Mouse (Mus musculus) hindbrain, embryonic 11.5 days (tissue): Measurements from ENCODE around the gene Etv4. TPM values are rescaled to one million over a fixed set of nuclear protein-coding genes. Genes with fewer than 3 reads are reported as not detected.

ENCODE experiments used
- ATAC-seq: fragments of 200-750 bp; cut with Nextera tagmentation; 2 replicates; pipeline ENCODE4 v1.8.0; 2017; ENCODE audit warnings: mild to moderate bottlenecking, moderate TSS enrichment, moderate library complexity; ENCODE audit not compliant: low FRiP score
- DNase-seq: peaks from one replicate; pipeline ENCODE4 v3.0.0-alpha.2; 2015; ENCODE audit warnings: low spot score
- H3K27ac ChIP-seq: fragments of 300-500 bp; sonication (generic); 2 replicates; pipeline ENCODE4 v1.5.1; 2014; ENCODE audit warnings: mild to moderate bottlenecking, low read depth, low read length
- H3K27me3 ChIP-seq: fragments of 300-500 bp; sonication (generic); 2 replicates; pipeline ENCODE4 v1.6.1; 2014; ENCODE audit warnings: mild to moderate bottlenecking, low read length, moderate library complexity, mixed read lengths; ENCODE audit not compliant: control insufficient read depth, insufficient read depth
- H3K36me3 ChIP-seq: fragments of 300-500 bp; sonication (generic); 2 replicates; pipeline ENCODE4 v1.6.1; 2014; ENCODE audit warnings: mild to moderate bottlenecking, low read length, moderate library complexity, mixed read lengths; ENCODE audit not compliant: control insufficient read depth, insufficient read depth
- H3K4me1 ChIP-seq: fragments of 300-500 bp; sonication (generic); replicated peaks from 2 replicates; pipeline ENCODE4 v1.6.1; 2014; ENCODE audit warnings: low read length, mixed read lengths; ENCODE audit not compliant: control insufficient read depth, insufficient read depth
- H3K4me2 ChIP-seq: fragments of 300-500 bp; sonication (generic); replicated peaks from 2 replicates; pipeline ENCODE4 v1.6.1; 2014; ENCODE audit warnings: mild to moderate bottlenecking, low read depth, low read length
- H3K4me3 ChIP-seq: fragments of 300-500 bp; sonication (generic); 2 replicates; pipeline ENCODE4 v1.5.1; 2014; ENCODE audit warnings: low read depth, low read length
- H3K9ac ChIP-seq: fragments of 300-500 bp; sonication (generic); 2 replicates; pipeline ENCODE4 v1.6.1; 2014; ENCODE audit warnings: low read depth, low read length
- H3K9me3 ChIP-seq: fragments of 300-500 bp; sonication (generic); 2 replicates; pipeline ENCODE4 v1.6.1; 2016; ENCODE audit warnings: low read length; ENCODE audit not compliant: control insufficient read depth
- WGBS: fragments of 180-500 bp; shearing (Covaris S2); extraction: QIAGEN DNeasy Blood & Tissue Kit; methylation state at CpG from one replicate; pipeline ENCODE4 v1.1.7; 2014; 5-methylcytosine and 5-hydroxymethylcytosine counted together
- polyA plus RNA-seq: library from polyadenylated mRNA; unstranded; fragments of >200 nt; fragmentation: Nextera tagmentation; extraction: Ambion mirVana; gene quantifications from 2 replicates; pipeline ENCODE4 v1.2.1, GENCODE M21; 2014

The Etv4 gene
- polyA plus RNA-seq, 1 experiment from 2014 or later = 4.6 TPM

GRCm38 (mm10) chr11:101763723-101764122, 21.4 kb downstream of the Etv4 start:
- Histone ChIP-seq H3K9me3 (no peaks in the 10 kb centered on the region), H3K27ac (no peak overlapping the region), H3K4me2 (no peak overlapping the region), H3K4me1 (no peaks in the 10 kb centered on the region), H3K4me3 (no peak overlapping the region), H3K27me3 (no peaks in the 10 kb centered on the region), H3K36me3 (peaks cover 9% of the 10 kb centered on the region; the same call in 1 of the 2 replicates), H3K9ac (no peak overlapping the region)
- DNase-seq = peak; percentile 78
- no peak for ATAC-seq
- 65% methylated on average over 7 of the region's 7 CpGs for WGBS

GRCm38 (mm10) chr11:101759530-101759929, 25.6 kb downstream of the Etv4 start:
- H3K36me3 ChIP-seq = peaks cover 14% of the 10 kb centered on the region
- H3K4me2 ChIP-seq = no peak overlapping the region
- no peaks in the 10 kb centered on the region for H3K27me3 ChIP-seq
- no peak overlapping the region for H3K4me3 ChIP-seq
- no peaks in the 10 kb centered on the region for H3K4me1 ChIP-seq
- no peak for ATAC-seq
- DNase-seq = no peak
- no peaks in the 10 kb centered on the region for H3K9me3 ChIP-seq
- WGBS = 93% methylated on average over 3 of the region's 3 CpGs
- H3K27ac ChIP-seq = no peak overlapping the region
- no peak overlapping the region for H3K9ac ChIP-seq

- H3K9me3 ChIP-seq = no peaks in the 10 kb centered on the region
- 85% methylated on average over 5 of the region's 5 CpGs for WGBS
- no peak overlapping the region for H3K9ac ChIP-seq
- no peaks in the 10 kb centered on the region for H3K27me3 ChIP-seq
- peaks cover 8% of the 10 kb centered on the region for H3K36me3 ChIP-seq
- no peak overlapping the region for H3K27ac ChIP-seq
- ATAC-seq (no peak), DNase-seq (no peak)
- H3K4me3 ChIP-seq = no peak overlapping the region
- no peaks in the 10 kb centered on the region for H3K4me1 ChIP-seq
- H3K4me2 ChIP-seq = no peak overlapping the region
Observed at GRCm38 (mm10) chr11:101758431-101758830, 26.7 kb downstream of the Etv4 start.

- Histone ChIP-seq H3K4me2 (no peak overlapping the region), H3K4me1 (no peaks in the 10 kb centered on the region), H3K27me3 (no peaks in the 10 kb centered on the region), H3K36me3 (peaks cover 11% of the 10 kb centered on the region), H3K9me3 (no peaks in the 10 kb centered on the region), H3K4me3 (no peak overlapping the region), H3K9ac (no peak overlapping the region), H3K27ac (no peak overlapping the region)
- DNase-seq (no peak), ATAC-seq (no peak)
- WGBS = 92% methylated on average over 8 of the region's 8 CpGs
Observed at GRCm38 (mm10) chr11:101757366-101757765, 27.8 kb downstream of the Etv4 start.

DNA sequence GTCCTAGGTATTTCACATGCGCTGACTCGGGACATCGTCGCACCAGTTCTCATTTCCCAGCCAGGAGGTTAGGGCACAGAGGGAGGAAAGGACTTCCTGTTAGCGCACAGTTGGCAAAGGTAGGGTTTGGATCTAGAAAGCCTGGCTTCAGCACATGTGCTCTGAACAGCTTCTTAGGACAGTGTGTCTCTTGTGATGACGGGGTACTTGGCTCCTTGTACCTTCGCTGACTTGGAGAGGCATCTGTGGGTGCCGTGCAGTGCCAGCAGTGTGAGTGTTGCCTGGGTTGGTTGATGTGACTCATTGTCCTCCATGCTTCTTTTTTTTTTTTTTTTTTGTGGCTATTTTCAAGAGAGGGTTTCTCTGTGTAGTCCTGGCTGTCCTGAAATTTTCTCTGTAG, 28.6 kb downstream of the Etv4 start:
- no peak for ATAC-seq
- H3K9ac ChIP-seq = no peak overlapping the region
- H3K27ac ChIP-seq = no peak overlapping the region

GRCm38 (mm10) chr11:101733596-101733995, 51.6 kb downstream of the Etv4 start:
- ATAC-seq = no peak
- no peaks in the 10 kb centered on the region for H3K4me1 ChIP-seq
- H3K27me3 ChIP-seq = no peaks in the 10 kb centered on the region
- H3K9me3 ChIP-seq = no peaks in the 10 kb centered on the region
- H3K4me2 ChIP-seq = peak overlapping the region; percentile 55
- peak overlapping the region; percentile 63 for H3K4me3 ChIP-seq
- 40% methylated on average over 9 of the region's 9 CpGs for WGBS
- peak overlapping the region; percentile 60 for H3K9ac ChIP-seq
- peaks cover 5% of the 10 kb centered on the region; the same call in 1 of the 2 replicates for H3K36me3 ChIP-seq
- H3K27ac ChIP-seq = no peak overlapping the region
- no peak for DNase-seq

More for the DNA sequence above, 28.6 kb downstream of the Etv4 start:
- Histone ChIP-seq H3K36me3 (peaks cover 9% of the 10 kb centered on the region), H3K9me3 (no peaks in the 10 kb centered on the region), H3K4me3 (no peak overlapping the region), H3K4me1 (no peaks in the 10 kb centered on the region), H3K27me3 (no peaks in the 10 kb centered on the region), H3K4me2 (no peak overlapping the region)
- DNase-seq = no peak
- WGBS = 98% methylated on average over 8 of the region's 8 CpGs

- Histone ChIP-seq H3K27me3 (no peaks in the 10 kb centered on the region), H3K9me3 (no peaks in the 10 kb centered on the region), H3K36me3 (peaks cover 3% of the 10 kb centered on the region; the same call in 1 of the 2 replicates), H3K27ac (no peak within 1 kb of the TSS), H3K4me1 (no peaks in the 10 kb centered on the region), H3K4me2 (peak within 1 kb of the TSS; percentile 55), H3K4me3 (peak within 1 kb of the TSS; percentile 63), H3K9ac (peak within 1 kb of the TSS; percentile 60)
- peak; percentile 94 for ATAC-seq
- peak; percentile 99 for DNase-seq
- under 1% methylated on average over 51 of the region's 51 CpGs for WGBS
Observed at GRCm38 (mm10) chr11:101732518-101733440, 52.4 kb downstream of the Etv4 start, which contains the start of gene Dhx8. Gene Dhx8 (plus strand): TSS chr11:101732919.

GRCm38 (mm10) chr11:101729308-101729707, 55.9 kb downstream of the Etv4 start:
- no peak overlapping the region for H3K27ac ChIP-seq
- no peak for ATAC-seq
- no peak overlapping the region for H3K9ac ChIP-seq
- H3K4me3 ChIP-seq = no peak overlapping the region
- WGBS = 80% methylated on average over 3 of the region's 3 CpGs
- DNase-seq = no peak
- no peak overlapping the region for H3K4me2 ChIP-seq
- no peaks in the 10 kb centered on the region; the same call in 1 of the 2 replicates for H3K4me1 ChIP-seq
- H3K9me3 ChIP-seq = no peaks in the 10 kb centered on the region
- no peaks in the 10 kb centered on the region for H3K27me3 ChIP-seq
- no peaks in the 10 kb centered on the region for H3K36me3 ChIP-seq

DNA sequence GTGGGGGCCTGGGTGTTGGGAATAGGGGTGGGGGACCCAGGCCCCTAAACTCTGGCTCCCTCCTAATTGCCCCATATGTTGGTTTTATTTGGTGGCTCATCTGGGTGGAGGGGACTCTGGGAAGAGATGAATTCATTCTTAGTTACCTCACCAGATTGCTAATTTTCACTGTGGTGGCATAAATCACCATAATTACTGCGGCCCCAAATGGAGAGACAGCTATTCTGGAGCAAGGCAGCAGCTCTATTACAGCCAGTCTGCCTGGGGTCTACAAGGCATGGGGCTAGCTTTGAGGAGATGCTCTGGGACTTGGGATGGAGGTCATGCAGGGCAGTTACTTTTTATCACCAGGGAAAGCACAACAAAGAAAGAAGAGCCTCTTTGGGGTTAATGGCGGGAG, 58.4 kb downstream of the Etv4 start:
- Histone ChIP-seq H3K27ac (peak overlapping the region; percentile 65), H3K9me3 (no peaks in the 10 kb centered on the region), H3K4me3 (no peak overlapping the region), H3K4me2 (no peak overlapping the region), H3K36me3 (no peaks in the 10 kb centered on the region), H3K9ac (no peak overlapping the region), H3K4me1 (no peaks in the 10 kb centered on the region; the same call in 1 of the 2 replicates), H3K27me3 (no peaks in the 10 kb centered on the region)
- ATAC-seq (no peak), DNase-seq (no peak)
- 24% methylated on average over 2 of the region's 2 CpGs for WGBS
